Mouse (Mus musculus): ENCODE measurements at regions not wholly inside any gene's neighbourhood (a gene's known extent, or its start where the extent isn't known, plus 50 kb on each side); places are given as distances from the start of the nearest gene placed in this dataset.

GRCm38 (mm10) chr7:39857301-39857700, 339.7 kb downstream of the Zfp619 start:
- intact Hi-C loops (cut with DNase I): loop anchor here (10.0 kb wide), 1 partner anchor 1048 kb away; no protein-coding TSS in a partner anchor
- no peak for DNase-seq

- DNase-seq: no peak
- intact Hi-C loops (cut with DNase I): no loop called here
These were observed 345.3 kb downstream of the Zfp619 start for GRCm38 (mm10) chr7:39862835-39863234.

GRCm38 (mm10) chr7:39864130-39864529, 346.6 kb downstream of the Zfp619 start:
- DNase-seq: no peak
- intact Hi-C loops (cut with DNase I): no loop called here

- intact Hi-C loops (cut with DNase I): no loop called here
These were observed 347.2 kb downstream of the Zfp619 start for GRCm38 (mm10) chr7:39864781-39865180.

GRCm38 (mm10) chr7:39866674-39867428, 349.3 kb downstream of the Zfp619 start:
- intact Hi-C loops (cut with DNase I): no loop called here

More at GRCm38 (mm10) chr7:39864781-39865180, 347.2 kb downstream of the Zfp619 start:
- DNase-seq: no peak

GRCm38 (mm10) chr7:39867451-39867850, 349.9 kb downstream of the Zfp619 start:
- intact Hi-C loops (cut with DNase I): no loop called here
- DNase-seq: peak; percentile 19

More at GRCm38 (mm10) chr7:39866674-39867428, 349.3 kb downstream of the Zfp619 start:
- peak; percentile 7 for DNase-seq

GRCm38 (mm10) chr7:39882113-39882512, 364.5 kb downstream of the Zfp619 start:
- DNase-seq: no peak
- intact Hi-C loops (cut with DNase I): no loop called here

GRCm38 (mm10) chr7:39894208-39894896, 376.8 kb downstream of the Zfp619 start:
- DNase-seq: peak; percentile 4
- intact Hi-C loops (cut with DNase I): no loop called here

- intact Hi-C loops (cut with DNase I): no loop called here
These were observed 379.4 kb downstream of the Zfp619 start for GRCm38 (mm10) chr7:39896918-39897317.

GRCm38 (mm10) chr7:39898268-39898667, 380.7 kb downstream of the Zfp619 start:
- DNase-seq: no peak
- intact Hi-C loops (cut with DNase I): no loop called here

More at GRCm38 (mm10) chr7:39896918-39897317, 379.4 kb downstream of the Zfp619 start:
- no peak for DNase-seq

- intact Hi-C loops (cut with DNase I): no loop called here
- no peak for DNase-seq
These were observed 416.4 kb downstream of the Zfp619 start for GRCm38 (mm10) chr7:39933946-39934345.

- DNase-seq: no peak
- intact Hi-C loops (cut with DNase I): no loop called here
These were observed 419.7 kb downstream of the Zfp619 start for GRCm38 (mm10) chr7:39937262-39937661.

GRCm38 (mm10) chr7:39942262-39942900, 424.8 kb downstream of the Zfp619 start:
- intact Hi-C loops (cut with DNase I): no loop called here
- DNase-seq: peak; percentile 58

GRCm38 (mm10) chr7:39954110-39954509, 436.5 kb downstream of the Zfp619 start:
- intact Hi-C loops (cut with DNase I): no loop called here
- no peak for DNase-seq

GRCm38 (mm10) chr7:39954931-39955330, 437.4 kb downstream of the Zfp619 start:
- DNase-seq: no peak
- intact Hi-C loops (cut with DNase I): no loop called here

GRCm38 (mm10) chr7:39978121-39978520, 460.6 kb downstream of the Zfp619 start:
- intact Hi-C loops (cut with DNase I): no loop called here
- no peak for DNase-seq

GRCm38 (mm10) chr7:39981647-39982046, 464.1 kb downstream of the Zfp619 start:
- intact Hi-C loops (cut with DNase I): no loop called here
- DNase-seq: no peak

Data from left cerebral cortex, postnatal 4 days (tissue).